Mouse (Mus musculus) kidney, adult 2 months (tissue): ENCODE results near the gene Rpl19. TPM values are rescaled to one million over a fixed set of nuclear protein-coding genes. Genes with fewer than 3 reads are reported as not detected.

Source experiments
- DNase-seq: peaks from one replicate; pipeline ENCODE4 v3.0.0; 2021
- H3K27ac ChIP-seq: fragments of 200-500 bp; 2 replicates; pipeline ENCODE4 v1.5.1; 2012; ENCODE audit warnings: low read depth, low read length, control low read depth, inconsistent platforms; ENCODE audit not compliant: insufficient read depth
- H3K27me3 ChIP-seq: fragments of 200-500 bp; replicated peaks from 2 replicates; pipeline ENCODE4 v1.6.1; 2012; ENCODE audit warnings: mild to moderate bottlenecking, moderate library complexity, low read length, inconsistent platforms; ENCODE audit not compliant: control insufficient read depth, insufficient read depth
- H3K36me3 ChIP-seq: fragments of 200-500 bp; 2 replicates; pipeline ENCODE4 v1.6.1; 2012; ENCODE audit warnings: mild to moderate bottlenecking, moderate library complexity, low read length, inconsistent platforms; ENCODE audit not compliant: control insufficient read depth, insufficient read depth
- H3K4me1 ChIP-seq: fragments of 200-500 bp; 2 replicates; pipeline ENCODE4 v1.6.1; 2011; ENCODE audit warnings: low read length; ENCODE audit not compliant: control insufficient read depth, insufficient read depth
- H3K4me3 ChIP-seq: fragments of 200-500 bp; 2 replicates; pipeline ENCODE4 v1.5.1; 2011; ENCODE audit warnings: mild to moderate bottlenecking, low read depth, low read length, control low read depth; ENCODE audit not compliant: insufficient read depth
- CTCF ChIP-seq: fragments of 200-500 bp; conservative IDR thresholded peaks from 2 replicates; pipeline ENCODE4 v1.5.1; 2011; ENCODE audit warnings: low read depth, mild to moderate bottlenecking, control low read depth, low read length, moderate library complexity, mixed read lengths; ENCODE audit not compliant: insufficient read depth, insufficient read length
- POLR2A ChIP-seq: fragments of 200-500 bp; IDR thresholded peaks from one replicate; pipeline ENCODE4 v1.6.1; 2011; ENCODE audit warnings: low read depth, low read length, control low read depth
- WGBS: fragments of 180-500 bp; shearing (Covaris S2); methylation state at CpG from one replicate; pipeline ENCODE4 v1.1.7; 2018; 5-methylcytosine and 5-hydroxymethylcytosine counted together
- polyA plus RNA-seq: library from polyadenylated mRNA; depleted of rRNA; stranded (reverse); fragments of >200 nt; gene quantifications from 2 replicates; pipeline ENCODE4 v1.2.3, GENCODE M21; 2012

Rpl19 gene
- polyA plus RNA-seq, 1 experiment = 653 TPM

- no peaks in the 10 kb centered on the region for H3K36me3 ChIP-seq
- no peaks in the 10 kb centered on the region for H3K4me1 ChIP-seq
- no peak for DNase-seq
- 83% methylated on average over 10 of the region's 10 CpGs for WGBS
- H3K27ac ChIP-seq = no peak overlapping the region
- no peaks in the 10 kb centered on the region for H3K27me3 ChIP-seq
- H3K4me3 ChIP-seq = no peak overlapping the region
- no peak for TF ChIP-seq CTCF
- no peak for TF ChIP-seq POLR2A
These were observed 20.8 kb upstream of the Rpl19 start for GRCm38 (mm10) chr11:98005686-98006085.

- WGBS = 75% methylated on average over 11 of the region's 11 CpGs
- TF ChIP-seq CTCF (no peak), POLR2A (no peak)
- H3K27me3 ChIP-seq = no peaks in the 10 kb centered on the region
- DNase-seq = no peak
- no peak overlapping the region for H3K4me3 ChIP-seq
- H3K4me1 ChIP-seq = no peaks in the 10 kb centered on the region
- H3K36me3 ChIP-seq = no peaks in the 10 kb centered on the region
- H3K27ac ChIP-seq = no peak overlapping the region
These were observed 18.4 kb upstream of the Rpl19 start for GRCm38 (mm10) chr11:98008087-98008486.

GRCm38 (mm10) chr11:98011716-98012115, 14.8 kb upstream of the Rpl19 start:
- TF ChIP-seq CTCF (no peak), POLR2A (no peak)
- DNase-seq = no peak
- 74% methylated on average over 9 of the region's 9 CpGs for WGBS
- H3K27me3 ChIP-seq = no peaks in the 10 kb centered on the region
- no peak overlapping the region for H3K27ac ChIP-seq
- no peak overlapping the region for H3K4me3 ChIP-seq
- H3K36me3 ChIP-seq = no peaks in the 10 kb centered on the region
- H3K4me1 ChIP-seq = no peaks in the 10 kb centered on the region

GRCm38 (mm10) chr11:98012831-98013230, 13.7 kb upstream of the Rpl19 start:
- no peak for DNase-seq
- Histone ChIP-seq H3K27ac (no peak overlapping the region), H3K4me1 (no peaks in the 10 kb centered on the region), H3K27me3 (no peaks in the 10 kb centered on the region), H3K36me3 (no peaks in the 10 kb centered on the region), H3K4me3 (no peak overlapping the region)
- TF ChIP-seq POLR2A (no peak), CTCF (no peak)
- 89% methylated on average over 10 of the region's 10 CpGs for WGBS

GRCm38 (mm10) chr11:98016177-98016576, 10.3 kb upstream of the Rpl19 start:
- WGBS = 93% methylated on average over 5 of the region's 5 CpGs
- Histone ChIP-seq H3K36me3 (no peaks in the 10 kb centered on the region), H3K27me3 (no peaks in the 10 kb centered on the region), H3K27ac (no peak overlapping the region), H3K4me3 (no peak overlapping the region), H3K4me1 (no peaks in the 10 kb centered on the region)
- TF ChIP-seq CTCF = no peak
- no peak for TF ChIP-seq POLR2A
- DNase-seq = no peak

GRCm38 (mm10) chr11:98016824-98017223, 9.7 kb upstream of the Rpl19 start:
- H3K27me3 ChIP-seq = no peaks in the 10 kb centered on the region
- no peak overlapping the region for H3K4me3 ChIP-seq
- H3K36me3 ChIP-seq = no peaks in the 10 kb centered on the region
- TF ChIP-seq POLR2A (no peak), CTCF (no peak)
- 78% methylated on average over 4 of the region's 4 CpGs for WGBS
- H3K27ac ChIP-seq = no peak overlapping the region
- H3K4me1 ChIP-seq = peaks cover 3% of the 10 kb centered on the region
- no peak for DNase-seq

GRCm38 (mm10) chr11:98018222-98018621, 8.3 kb upstream of the Rpl19 start:
- TF ChIP-seq CTCF = no peak
- Histone ChIP-seq H3K27me3 (no peaks in the 10 kb centered on the region), H3K27ac (no peak overlapping the region), H3K4me1 (peaks cover 3% of the 10 kb centered on the region), H3K36me3 (no peaks in the 10 kb centered on the region), H3K4me3 (no peak overlapping the region)
- 73% methylated on average over 6 of the region's 6 CpGs for WGBS
- no peak for DNase-seq

GRCm38 (mm10) chr11:98018858-98019641, 7.5 kb upstream of the Rpl19 start:
- TF ChIP-seq CTCF (no peak; the same call in 1 of the 2 replicates), POLR2A (no peak)
- WGBS = 63% methylated on average over 10 of the region's 10 CpGs
- no peak for DNase-seq
- Histone ChIP-seq H3K36me3 (no peaks in the 10 kb centered on the region), H3K4me3 (no peak overlapping the region), H3K27ac (no peak overlapping the region), H3K27me3 (no peaks in the 10 kb centered on the region), H3K4me1 (peaks cover 3% of the 10 kb centered on the region)
